Mouse (Mus musculus): ENCODE results near the gene Kdm5d. TPM values are rescaled to one million over a fixed set of nuclear protein-coding genes. Genes with fewer than 3 reads are reported as not detected.

The Kdm5d gene
- 10 to 100 TPM in 1 of 2 experiments, under 1 TPM in 1; 0.04 to 13.5 TPM for total RNA-seq (2023)

DNA sequence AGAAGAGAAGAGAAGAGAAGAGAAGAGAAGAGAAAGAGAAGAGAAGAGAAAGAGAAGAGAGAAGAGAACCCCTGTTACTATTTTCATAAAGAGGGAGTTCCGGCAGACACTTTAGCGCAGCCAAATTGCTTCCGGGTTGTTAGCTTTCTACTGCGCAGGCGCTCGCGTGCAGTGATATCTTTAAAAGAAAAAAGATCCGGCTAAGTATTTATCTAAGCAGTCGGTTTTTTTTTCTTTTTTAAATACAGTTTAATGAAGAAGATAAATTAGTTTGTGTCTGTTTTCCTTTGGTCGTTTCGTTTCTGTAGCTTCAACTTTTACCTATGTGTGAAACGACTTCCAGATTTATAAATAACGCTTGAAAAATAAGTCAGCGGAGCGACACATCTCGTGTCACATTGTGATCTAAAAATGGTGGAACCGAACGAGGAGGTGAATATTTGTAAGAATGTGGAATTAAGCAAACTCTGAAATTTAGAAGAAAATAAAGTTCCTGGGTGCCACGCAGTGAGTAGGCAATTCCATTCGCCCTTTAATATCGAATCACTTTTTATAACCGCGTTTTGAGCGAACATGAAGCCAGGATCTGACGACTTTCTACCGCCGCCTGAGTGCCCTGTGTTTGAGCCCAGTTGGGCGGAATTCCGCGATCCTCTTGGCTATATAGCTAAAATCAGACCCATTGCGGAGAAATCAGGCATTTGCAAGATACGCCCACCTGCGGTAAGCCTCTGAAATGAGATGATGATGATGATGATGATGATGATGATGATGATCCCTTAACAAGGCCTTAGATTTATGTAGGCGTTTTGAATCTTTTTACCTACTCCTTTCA lies at the start of gene Kdm5d:
TSS of gene Kdm5d (plus strand) at position 396 of the 835 bp plus-strand sequence.

Other genes with a start within 250 kb of the Kdm5d start
- gene Zfy1, start 100.4 kb upstream of the Kdm5d start, total RNA-seq (2023) = not detected
- not detected for gene Uba1y, start 79.1 kb upstream of the Kdm5d start, total RNA-seq (2023)
- 10 to 100 TPM in 1 of 2 experiments, not detected in 1; 94.7 TPM for gene Eif2s3y, start 112.8 kb downstream of the Kdm5d start, total RNA-seq (2023)

All from neutrophil, adult 83 days (primary cell).